Mouse (Mus musculus): ENCODE measurements around the gene Olfr259.

Gene Olfr259

GRCm38 (mm10) chr2:87114467-87114866 lies at the start of gene Olfr259:
Olfr259 (minus strand) TSS chr2:87114567.
- in situ Hi-C loops (cut with MboI), result no loop called here

DNA sequence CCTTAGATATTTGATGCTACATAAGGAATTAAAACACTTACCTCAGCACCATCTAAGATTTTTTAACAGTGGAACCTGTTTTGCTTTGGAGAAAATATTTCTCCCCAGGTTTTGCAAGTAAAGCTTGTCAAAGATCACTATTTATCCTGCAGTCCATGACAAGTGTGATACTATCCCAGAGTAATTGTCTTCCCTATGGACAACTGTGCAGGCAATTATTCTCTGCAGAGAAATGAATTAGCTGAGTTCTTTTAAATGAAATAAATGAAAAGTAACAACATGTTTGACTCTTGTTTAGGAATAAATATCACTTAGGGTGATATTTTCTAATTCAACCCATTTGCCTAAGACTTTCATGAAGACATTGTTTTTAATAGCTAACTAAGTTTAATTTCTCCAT lies 38.2 kb upstream of the Olfr259 start, which contains the start of gene Olfr1111:
TSS of gene Olfr1111 (minus strand) at position 101 of the 400 bp plus-strand sequence.
- in situ Hi-C loops (cut with MboI), result no loop called here

DNA sequence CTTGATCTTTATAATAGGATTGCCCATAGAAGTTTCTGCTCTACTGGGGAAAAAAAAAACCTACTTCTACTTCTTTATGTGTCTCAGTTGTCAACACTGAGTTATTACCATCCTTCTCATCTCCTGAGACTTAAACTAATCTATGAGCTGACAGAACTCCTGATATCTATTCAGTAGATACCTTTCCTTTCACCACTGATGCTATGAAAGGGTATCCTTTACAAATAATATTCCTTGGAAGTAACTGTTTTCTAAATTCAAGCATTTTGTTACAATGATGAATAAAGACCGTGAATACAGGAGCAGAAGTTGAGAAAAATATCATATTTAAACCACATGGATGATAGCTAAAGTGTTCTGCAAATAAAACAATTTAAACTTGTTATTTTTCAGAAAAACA lies 25.8 kb upstream of the Olfr259 start, which contains the start of gene Olfr1110:
TSS of gene Olfr1110 (minus strand) at position 101 of the 400 bp plus-strand sequence.
- in situ Hi-C loops (cut with MboI), result no loop called here

GRCm38 (mm10) chr2:87095908-87096307 lies 18.5 kb downstream of the Olfr259 start, which contains the start of gene Olfr1109:
Olfr1109 (minus strand) TSS chr2:87096008.
- in situ Hi-C loops (cut with MboI), result no loop called here

- in situ Hi-C loops (cut with MboI), result no loop called here
Observed at GRCm38 (mm10) chr2:87075717-87076116, 38.6 kb downstream of the Olfr259 start, which contains the start of gene Olfr1107. Olfr1107 (minus strand) TSS chr2:87075817.
